ENCODE assay signal across 12 mouse cellular contexts in the genomic region with DNA sequence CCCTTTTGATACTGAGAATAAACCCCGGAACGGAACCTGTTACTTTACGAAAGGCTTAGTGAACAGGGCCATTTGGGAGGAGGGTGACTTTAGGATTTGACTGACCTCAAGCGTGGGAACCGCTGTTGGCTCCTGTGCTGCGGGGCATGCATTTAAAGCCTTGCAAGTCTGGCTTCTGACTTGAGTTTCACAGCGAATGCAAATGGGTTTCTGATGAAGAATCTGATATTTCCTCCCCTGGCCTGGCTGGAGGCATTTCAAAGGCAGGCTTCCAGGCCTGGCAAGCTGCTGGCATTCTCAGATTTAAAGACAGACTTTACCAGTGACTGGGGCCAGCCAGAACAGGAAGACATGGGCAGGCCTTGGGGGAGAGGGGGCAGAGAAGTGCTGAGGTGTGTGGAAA.
DNase-seq lines count a peak whose midpoint lies in the region; ATAC-seq and TF ChIP-seq lines count a peak whose summit lies in the region.
"Had no signal": no experiment of that assay in that cellular context is flagged by ENCODE, and none has a peak within 500 bp of the region (broad histone marks: within the 10 kb centered on the region; RNA-seq: fewer than 3 reads in every experiment).

No protein-coding gene starts in this region.

- H3K4me3 ChIP-seq in hindbrain, embryonic 15.5 days = no peak overlapping the region
- H3K4me3 ChIP-seq in hindbrain, embryonic 12.5 days = no peak overlapping the region
- no peak overlapping the region for H3K4me3 ChIP-seq in thymus, adult 2 months (ENCODE audit: control insufficient read depth, insufficient read depth, low read length)
- H3K4me3 ChIP-seq: forebrain, embryonic 13.5 days; layer of hippocampus, adult 2 months had no signal

- DNase-seq in cerebellum, adult 11-12 months = peak; percentile 4
- DNase-seq in cerebellum, adult 11 months = no peak
- peak; percentile 64 for DNase-seq in brain, embryonic 14.5 days (ENCODE audit: low read depth)
- DNase-seq in kidney, adult 9 months = peak; percentile 27
- no peak for DNase-seq in thymus, adult 2 months
- DNase-seq in urinary bladder, adult 18-20 months (ENCODE audit: low spot score in 2 of 2) = no peak
- DNase-seq: liver, postnatal 0 days had no signal

- H3K27ac ChIP-seq in hindbrain, embryonic 15.5 days (replicated peaks) = 0 out of 2 replicates have a peak overlapping the region, but pooled peaks have one; percentile 49
- H3K27ac ChIP-seq in hindbrain, embryonic 12.5 days = no peak overlapping the region
- no peak overlapping the region for H3K27ac ChIP-seq in thymus, adult 2 months (ENCODE audit: control insufficient read depth, insufficient read depth, low read length)
- H3K27ac ChIP-seq: forebrain, embryonic 13.5 days; layer of hippocampus, adult 2 months had no signal

- no peak overlapping the region for H3K9ac ChIP-seq in hindbrain, embryonic 15.5 days
- no peak overlapping the region for H3K9ac ChIP-seq in hindbrain, embryonic 12.5 days
- H3K9ac ChIP-seq: forebrain, embryonic 13.5 days; liver, postnatal 0 days had no signal

- H3K4me1 ChIP-seq in hindbrain, embryonic 15.5 days (replicated peaks) = peaks cover 19% of the 10 kb centered on the region
- peaks cover 18% of the 10 kb centered on the region for H3K4me1 ChIP-seq in hindbrain, embryonic 12.5 days
- no peaks in the 10 kb centered on the region for H3K4me1 ChIP-seq in thymus, adult 2 months (replicated peaks; ENCODE audit: control insufficient read depth, insufficient read depth, low read length)

- no peak overlapping the region for H3K4me2 ChIP-seq in hindbrain, embryonic 15.5 days
- H3K4me2 ChIP-seq in hindbrain, embryonic 12.5 days (replicated peaks) = no peak overlapping the region
- H3K4me2 ChIP-seq: forebrain, embryonic 13.5 days had no signal

- H3K9me3 ChIP-seq in hindbrain, embryonic 15.5 days = no peaks in the 10 kb centered on the region
- no peaks in the 10 kb centered on the region for H3K9me3 ChIP-seq in hindbrain, embryonic 12.5 days (replicated peaks)
- H3K9me3 ChIP-seq: forebrain, embryonic 13.5 days had no signal

- 33% methylated on average over 7 of the region's 7 CpGs for WGBS in hindbrain, embryonic 15.5 days
- 47% methylated on average over 7 of the region's 7 CpGs for WGBS in hindbrain, embryonic 12.5 days
- 87% methylated on average over 7 of the region's 7 CpGs for WGBS in thymus, adult 2 months

- ATAC-seq in hindbrain, embryonic 15.5 days (ENCODE audit: low FRiP score, low read depth) = no peak
- ATAC-seq in hindbrain, embryonic 12.5 days (ENCODE audit: low FRiP score) = no peak
- ATAC-seq: forebrain, embryonic 13.5 days; liver, postnatal 0 days; Patski had no signal

- TF ChIP-seq CTCF in brain, embryonic 14.5 days (IDR thresholded peaks at IDR 0.05; ENCODE audit: borderline replicate concordance, extremely low read depth, insufficient read depth, insufficient read length) = no peak
- no peak for TF ChIP-seq CTCF in thymus, adult 2 months (IDR thresholded peaks at IDR 0.05; ENCODE audit: borderline replicate concordance, control insufficient read depth, extremely low read depth, insufficient read depth, low read length, poor library complexity)

- no peaks in the 10 kb centered on the region for H3K36me3 ChIP-seq in hindbrain, embryonic 15.5 days
- no peaks in the 10 kb centered on the region for H3K36me3 ChIP-seq in hindbrain, embryonic 12.5 days
- H3K36me3 ChIP-seq in thymus, adult 2 months (ENCODE audit: control insufficient read depth, insufficient read depth, low read length) = no peaks in the 10 kb centered on the region

- no peaks in the 10 kb centered on the region for H3K27me3 ChIP-seq in hindbrain, embryonic 15.5 days
- no peaks in the 10 kb centered on the region for H3K27me3 ChIP-seq in hindbrain, embryonic 12.5 days
- no peaks in the 10 kb centered on the region for H3K27me3 ChIP-seq in thymus, adult 2 months (ENCODE audit: control insufficient read depth, insufficient read depth, low read length)
- H3K27me3 ChIP-seq: forebrain, embryonic 13.5 days; Patski had no signal

- TF ChIP-seq POLR2A in brain, embryonic 14.5 days (IDR thresholded peaks at IDR 0.05; ENCODE audit: borderline replicate concordance, extremely low read depth, insufficient read depth, insufficient read length, poor library complexity, severe bottlenecking) = no peak
- TF ChIP-seq POLR2A in thymus, adult 2 months (IDR thresholded peaks at IDR 0.05; ENCODE audit: control insufficient read depth, extremely low read depth, insufficient read depth, low read length, poor library complexity) = no peak

Comparison
In these comparisons a context has a peak if more than half of its experiments do, and no peak if none do; other contexts are left out.
1. DNase-seq: peak in cerebellum, adult 11-12 months (single experiment), brain, embryonic 14.5 days (single experiment) and kidney, adult 9 months (single experiment); none in cerebellum, adult 11 months (single experiment), thymus, adult 2 months (single experiment) and urinary bladder, adult 18-20 months (0 of 2).